Mouse (Mus musculus): ENCODE results near the gene Abca17. TPM values are rescaled to one million over a fixed set of nuclear protein-coding genes. Genes with fewer than 3 reads are reported as not detected.
A peak's percentile ranks its signal among the peaks of the same experiment; 100 is the strongest.

Abca17 gene
- not detected in 2 replicates for polyA plus RNA-seq (2014; fragmentation: Nextera tagmentation; extraction: Ambion mirVana)

GRCm38 (mm10) chr17:24350926-24351759, at the start of gene Abca17:
TSS of gene Abca17 (minus strand) at chr17:24351068.
- 4% methylated on average over 42 of the region's 42 CpGs for WGBS

GRCm38 (mm10) chr17:24394456-24394855, 43.6 kb upstream of the Abca17 start:
- Histone ChIP-seq H3K27ac (ENCODE audit: low read depth) (no peak overlapping the region), H3K4me1 (replicated peaks; ENCODE audit: control insufficient read depth, insufficient read depth, low read length) (no peaks in the 10 kb centered on the region), H3K4me2 (ENCODE audit: low read length) (no peak overlapping the region), H3K9me3 (ENCODE audit: control insufficient read depth, low read length) (no peaks in the 10 kb centered on the region), H3K4me3 (ENCODE audit: low read depth, low read length) (no peak overlapping the region), H3K27me3 (replicated peaks; ENCODE audit: control insufficient read depth, insufficient read depth, low read length) (no peaks in the 10 kb centered on the region), H3K9ac (ENCODE audit: low read length) (no peak overlapping the region), H3K36me3 (ENCODE audit: control insufficient read depth, insufficient read depth, low read length) (no peaks in the 10 kb centered on the region)
- WGBS, result 82% methylated on average over 7 of the region's 7 CpGs
- ATAC-seq (replicated peaks; ENCODE audit: low FRiP score, low TSS enrichment, low read depth) (no peak), DNase-seq (ENCODE audit: low spot score) (no peak)

More at GRCm38 (mm10) chr17:24350926-24351759, at the start of gene Abca17:
- Histone ChIP-seq H3K27ac (ENCODE audit: low read depth) (no peak within 1 kb of the TSS), H3K36me3 (ENCODE audit: control insufficient read depth, insufficient read depth, low read length) (no peaks in the 10 kb centered on the region), H3K4me3 (ENCODE audit: low read depth, low read length) (peak within 1 kb of the TSS; percentile 73), H3K4me1 (replicated peaks; ENCODE audit: control insufficient read depth, insufficient read depth, low read length) (no peaks in the 10 kb centered on the region; the same call in 1 of the 2 replicates), H3K27me3 (replicated peaks; ENCODE audit: control insufficient read depth, insufficient read depth, low read length) (peaks cover 19% of the 10 kb centered on the region), H3K9me3 (ENCODE audit: control insufficient read depth, low read length) (no peaks in the 10 kb centered on the region), H3K9ac (ENCODE audit: low read length) (peak within 1 kb of the TSS; percentile 54), H3K4me2 (ENCODE audit: low read length) (peak within 1 kb of the TSS; percentile 96)
- DNase-seq (ENCODE audit: low spot score) (peak; percentile 72), ATAC-seq (replicated peaks; ENCODE audit: low FRiP score, low TSS enrichment, low read depth) (peak; percentile 33; the same call in 1 of the 2 replicates)

DNA sequence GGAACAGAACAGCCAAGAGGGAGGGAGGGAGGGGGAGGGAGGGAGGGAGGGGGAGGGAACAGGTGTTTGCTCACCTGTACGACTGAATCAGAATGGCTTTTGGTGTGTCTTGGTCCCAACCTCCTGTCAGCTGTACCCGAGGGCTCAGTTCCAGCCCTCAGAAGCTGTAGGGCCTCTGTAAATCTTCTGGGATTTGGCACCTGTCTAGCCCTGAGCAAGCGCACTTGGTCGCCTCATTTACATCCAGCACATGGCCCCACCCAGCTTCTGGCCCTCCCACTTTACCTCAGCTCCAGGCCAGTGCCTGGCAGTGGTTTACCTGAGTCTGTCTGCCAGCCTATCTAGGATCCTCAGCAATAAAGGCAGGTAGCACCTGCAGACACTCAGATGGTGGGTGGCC, 42.7 kb upstream of the Abca17 start:
- Histone ChIP-seq H3K4me2 (ENCODE audit: low read length) (no peak overlapping the region), H3K27ac (ENCODE audit: low read depth) (no peak overlapping the region), H3K36me3 (ENCODE audit: control insufficient read depth, insufficient read depth, low read length) (no peaks in the 10 kb centered on the region), H3K9me3 (ENCODE audit: control insufficient read depth, low read length) (no peaks in the 10 kb centered on the region), H3K9ac (ENCODE audit: low read length) (no peak overlapping the region), H3K4me3 (ENCODE audit: low read depth, low read length) (no peak overlapping the region), H3K27me3 (replicated peaks; ENCODE audit: control insufficient read depth, insufficient read depth, low read length) (no peaks in the 10 kb centered on the region), H3K4me1 (replicated peaks; ENCODE audit: control insufficient read depth, insufficient read depth, low read length) (no peaks in the 10 kb centered on the region)
- ATAC-seq (replicated peaks; ENCODE audit: low FRiP score, low TSS enrichment, low read depth) (peak; percentile 67; the same call in 1 of the 2 replicates), DNase-seq (ENCODE audit: low spot score) (peak; percentile 54)
- 22% methylated on average over 3 of the region's 4 CpGs for WGBS

DNA sequence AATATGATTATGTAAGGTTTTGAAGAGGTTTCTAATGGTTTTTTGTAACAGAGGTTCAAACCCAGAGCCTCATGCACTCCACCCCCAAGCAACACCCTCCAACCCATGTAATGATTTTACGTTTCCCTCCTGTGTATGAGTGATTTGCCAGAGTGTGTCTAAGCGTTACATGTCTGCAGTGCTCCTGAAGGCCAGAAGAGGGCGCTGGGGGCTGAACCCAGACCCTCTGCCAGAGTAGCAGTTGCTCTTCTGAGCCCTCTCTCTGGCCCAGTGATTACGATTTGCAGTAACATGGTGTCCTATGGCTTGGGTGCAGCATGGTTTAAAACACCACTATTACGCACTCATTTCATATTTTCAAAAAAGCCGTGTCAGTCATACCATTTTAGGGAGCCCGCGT, 40.3 kb upstream of the Abca17 start:
- 0 out of 2 replicates have a peak, but pooled peaks cover 4% of the 10 kb centered on the region for H3K36me3 ChIP-seq (ENCODE audit: control insufficient read depth, insufficient read depth, low read length)
- no peak for DNase-seq (ENCODE audit: low spot score)
- H3K9ac ChIP-seq (ENCODE audit: low read length), result no peak overlapping the region
- H3K9me3 ChIP-seq (ENCODE audit: control insufficient read depth, low read length), result no peaks in the 10 kb centered on the region
- no peak overlapping the region for H3K4me3 ChIP-seq (ENCODE audit: low read depth, low read length)
- H3K4me1 ChIP-seq (replicated peaks; ENCODE audit: control insufficient read depth, insufficient read depth, low read length), result no peaks in the 10 kb centered on the region
- H3K27me3 ChIP-seq (replicated peaks; ENCODE audit: control insufficient read depth, insufficient read depth, low read length), result no peaks in the 10 kb centered on the region
- no peak overlapping the region for H3K4me2 ChIP-seq (ENCODE audit: low read length)
- ATAC-seq (replicated peaks; ENCODE audit: low FRiP score, low TSS enrichment, low read depth), result no peak
- WGBS, result 68% methylated on average over 8 of the region's 8 CpGs
- no peak overlapping the region for H3K27ac ChIP-seq (ENCODE audit: low read depth)

DNA sequence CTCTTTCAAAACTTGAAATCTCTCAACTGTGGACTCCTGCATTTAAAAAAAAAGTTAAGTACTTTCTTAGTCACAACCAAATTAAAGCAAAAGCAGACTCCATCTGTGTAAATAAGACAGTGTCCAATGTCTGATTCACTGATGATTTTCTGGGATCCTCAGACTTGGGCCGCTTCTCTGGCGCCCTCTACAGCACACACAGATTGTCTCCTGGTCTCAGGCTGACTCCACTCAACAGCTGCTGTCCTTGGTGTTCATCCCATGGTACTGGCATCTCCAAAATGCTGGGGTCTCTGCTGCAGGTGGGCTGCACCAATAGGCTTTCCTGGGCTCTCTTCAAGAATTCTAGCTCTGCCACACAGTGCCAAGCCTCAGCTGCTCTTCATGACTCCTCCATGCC, 39.0 kb upstream of the Abca17 start:
- no peak overlapping the region for H3K4me3 ChIP-seq (ENCODE audit: low read depth, low read length)
- WGBS, result 7% methylated on average over 2 of the region's 2 CpGs
- peak; percentile 64 for DNase-seq (ENCODE audit: low spot score)
- no peaks in the 10 kb centered on the region for H3K27me3 ChIP-seq (replicated peaks; ENCODE audit: control insufficient read depth, insufficient read depth, low read length)
- H3K36me3 ChIP-seq (ENCODE audit: control insufficient read depth, insufficient read depth, low read length), result 0 out of 2 replicates have a peak, but pooled peaks cover 4% of the 10 kb centered on the region
- no peaks in the 10 kb centered on the region for H3K9me3 ChIP-seq (ENCODE audit: control insufficient read depth, low read length)
- no peak overlapping the region for H3K9ac ChIP-seq (ENCODE audit: low read length)
- H3K4me2 ChIP-seq (ENCODE audit: low read length), result no peak overlapping the region
- no peak overlapping the region for H3K27ac ChIP-seq (ENCODE audit: low read depth)
- no peaks in the 10 kb centered on the region for H3K4me1 ChIP-seq (replicated peaks; ENCODE audit: control insufficient read depth, insufficient read depth, low read length)
- ATAC-seq (replicated peaks; ENCODE audit: low FRiP score, low TSS enrichment, low read depth), result 0 out of 2 replicates have a peak, but pooled peaks have one; percentile 38

GRCm38 (mm10) chr17:24388711-24389110, 37.8 kb upstream of the Abca17 start:
- DNase-seq (ENCODE audit: low spot score), result no peak
- WGBS, result 83% methylated on average over 5 of the region's 5 CpGs
- 0 out of 2 replicates have a peak, but pooled peaks cover 4% of the 10 kb centered on the region for H3K36me3 ChIP-seq (ENCODE audit: control insufficient read depth, insufficient read depth, low read length)
- no peaks in the 10 kb centered on the region for H3K4me1 ChIP-seq (replicated peaks; ENCODE audit: control insufficient read depth, insufficient read depth, low read length)
- no peak overlapping the region for H3K4me2 ChIP-seq (ENCODE audit: low read length)
- no peak for ATAC-seq (replicated peaks; ENCODE audit: low FRiP score, low TSS enrichment, low read depth)
- no peak overlapping the region for H3K9ac ChIP-seq (ENCODE audit: low read length)
- no peak overlapping the region for H3K27ac ChIP-seq (ENCODE audit: low read depth)
- no peaks in the 10 kb centered on the region for H3K27me3 ChIP-seq (replicated peaks; ENCODE audit: control insufficient read depth, insufficient read depth, low read length)
- no peaks in the 10 kb centered on the region for H3K9me3 ChIP-seq (ENCODE audit: control insufficient read depth, low read length)
- no peak overlapping the region for H3K4me3 ChIP-seq (ENCODE audit: low read depth, low read length)

DNA sequence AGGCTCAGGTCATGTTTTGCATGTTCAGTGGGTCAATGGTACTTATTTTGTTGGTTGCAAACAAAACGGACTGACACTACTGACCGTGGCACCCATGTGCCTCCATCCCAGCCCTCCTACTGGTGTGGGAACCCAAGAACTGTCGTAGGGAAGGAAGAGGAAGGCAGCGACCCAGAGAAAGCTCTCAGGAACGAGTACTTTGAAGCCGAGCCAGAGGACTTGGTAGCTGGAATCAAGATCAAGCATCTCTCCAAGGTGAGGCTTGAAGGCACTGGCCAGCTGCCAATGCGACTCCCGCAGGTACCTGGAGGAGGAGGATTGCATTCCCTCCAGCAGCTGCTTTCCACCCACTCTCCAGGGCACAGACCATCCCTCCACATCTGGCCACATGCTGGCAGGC, 32.9 kb upstream of the Abca17 start:
- WGBS, result 74% methylated on average over 8 of the region's 8 CpGs
- H3K4me2 ChIP-seq (ENCODE audit: low read length), result no peak overlapping the region
- no peak overlapping the region for H3K4me3 ChIP-seq (ENCODE audit: low read depth, low read length)
- no peak overlapping the region for H3K27ac ChIP-seq (ENCODE audit: low read depth)
- no peak for ATAC-seq (replicated peaks; ENCODE audit: low FRiP score, low TSS enrichment, low read depth)
- no peaks in the 10 kb centered on the region for H3K4me1 ChIP-seq (replicated peaks; ENCODE audit: control insufficient read depth, insufficient read depth, low read length)
- no peak overlapping the region for H3K9ac ChIP-seq (ENCODE audit: low read length)
- 0 out of 2 replicates have a peak, but pooled peaks cover 5% of the 10 kb centered on the region for H3K36me3 ChIP-seq (ENCODE audit: control insufficient read depth, insufficient read depth, low read length)
- H3K27me3 ChIP-seq (replicated peaks; ENCODE audit: control insufficient read depth, insufficient read depth, low read length), result no peaks in the 10 kb centered on the region
- no peak for DNase-seq (ENCODE audit: low spot score)
- no peaks in the 10 kb centered on the region for H3K9me3 ChIP-seq (ENCODE audit: control insufficient read depth, low read length)

DNA sequence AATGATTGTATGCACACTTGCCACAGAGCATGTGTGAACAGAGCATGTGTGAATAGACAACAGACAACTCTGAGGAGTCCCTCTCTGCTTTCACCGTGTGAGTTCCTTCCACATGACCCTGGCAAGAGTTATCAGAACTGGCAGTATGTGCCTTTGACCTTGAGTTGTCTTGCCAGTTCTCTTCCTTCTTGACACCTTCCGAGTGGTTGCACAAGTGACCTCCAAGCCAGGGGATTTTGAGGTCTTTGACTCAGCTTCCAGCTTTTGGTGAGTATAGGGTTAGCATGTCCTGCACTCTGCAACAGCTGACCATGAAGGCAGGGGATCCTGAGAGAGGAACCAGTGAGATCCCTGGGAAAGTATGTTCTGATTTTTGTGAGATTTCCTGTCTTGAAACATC, 27.6 kb upstream of the Abca17 start:
- no peak overlapping the region for H3K9ac ChIP-seq (ENCODE audit: low read length)
- ATAC-seq (replicated peaks; ENCODE audit: low FRiP score, low TSS enrichment, low read depth), result no peak
- H3K27ac ChIP-seq (ENCODE audit: low read depth), result no peak overlapping the region
- DNase-seq (ENCODE audit: low spot score), result no peak
- H3K27me3 ChIP-seq (replicated peaks; ENCODE audit: control insufficient read depth, insufficient read depth, low read length), result no peaks in the 10 kb centered on the region
- no peaks in the 10 kb centered on the region for H3K9me3 ChIP-seq (ENCODE audit: control insufficient read depth, low read length)
- H3K36me3 ChIP-seq (ENCODE audit: control insufficient read depth, insufficient read depth, low read length), result peaks cover 12% of the 10 kb centered on the region; the same call in 1 of the 2 replicates
- 88% methylated on average over 2 of the region's 2 CpGs for WGBS
- no peak overlapping the region for H3K4me3 ChIP-seq (ENCODE audit: low read depth, low read length)
- no peaks in the 10 kb centered on the region for H3K4me1 ChIP-seq (replicated peaks; ENCODE audit: control insufficient read depth, insufficient read depth, low read length)
- H3K4me2 ChIP-seq (ENCODE audit: low read length), result no peak overlapping the region

All from intestine, embryonic 14.5 days (tissue).